Mouse (Mus musculus): ENCODE measurements at regions not wholly inside any gene's neighbourhood (a gene's known extent, or its start where the extent isn't known, plus 50 kb on each side); places are given as distances from the start of the nearest gene placed in this dataset.

DNA sequence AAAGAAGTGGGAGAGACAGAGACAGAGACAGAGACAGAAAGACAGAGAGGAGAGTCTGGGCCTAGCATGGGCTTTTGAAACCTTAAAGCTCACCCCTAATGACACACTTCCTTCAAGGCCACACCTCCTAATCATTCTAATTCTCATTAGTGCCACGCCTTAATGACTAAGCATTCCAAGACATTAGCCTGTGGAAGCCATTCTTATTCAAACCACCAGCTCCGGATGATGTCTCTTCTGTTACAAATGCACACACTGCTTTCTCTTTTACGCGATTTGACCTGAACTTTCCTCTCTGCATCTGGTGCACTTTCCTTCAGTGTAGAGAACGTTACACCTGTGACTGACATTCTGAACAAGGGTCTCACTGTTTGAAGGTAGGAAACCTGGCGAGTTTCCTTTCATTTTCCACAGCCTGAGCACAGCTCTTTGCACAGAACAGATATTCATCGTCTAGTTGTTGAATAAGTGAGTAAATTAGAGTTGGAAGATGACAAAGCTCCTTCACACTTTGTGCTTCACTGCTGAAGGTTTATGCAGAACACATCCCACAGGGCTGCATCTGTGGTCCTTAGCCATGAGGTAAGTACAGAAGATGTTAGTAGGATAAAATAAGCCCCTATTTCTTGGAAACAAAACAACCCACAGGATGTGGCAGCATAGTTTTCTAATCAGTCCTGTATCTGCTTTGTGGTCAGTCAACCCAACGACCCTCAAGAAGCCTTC is 116.8 kb downstream of the Faxc start:
- no peak for DNase-seq (ENCODE audit: low read depth, low spot score)

DNA sequence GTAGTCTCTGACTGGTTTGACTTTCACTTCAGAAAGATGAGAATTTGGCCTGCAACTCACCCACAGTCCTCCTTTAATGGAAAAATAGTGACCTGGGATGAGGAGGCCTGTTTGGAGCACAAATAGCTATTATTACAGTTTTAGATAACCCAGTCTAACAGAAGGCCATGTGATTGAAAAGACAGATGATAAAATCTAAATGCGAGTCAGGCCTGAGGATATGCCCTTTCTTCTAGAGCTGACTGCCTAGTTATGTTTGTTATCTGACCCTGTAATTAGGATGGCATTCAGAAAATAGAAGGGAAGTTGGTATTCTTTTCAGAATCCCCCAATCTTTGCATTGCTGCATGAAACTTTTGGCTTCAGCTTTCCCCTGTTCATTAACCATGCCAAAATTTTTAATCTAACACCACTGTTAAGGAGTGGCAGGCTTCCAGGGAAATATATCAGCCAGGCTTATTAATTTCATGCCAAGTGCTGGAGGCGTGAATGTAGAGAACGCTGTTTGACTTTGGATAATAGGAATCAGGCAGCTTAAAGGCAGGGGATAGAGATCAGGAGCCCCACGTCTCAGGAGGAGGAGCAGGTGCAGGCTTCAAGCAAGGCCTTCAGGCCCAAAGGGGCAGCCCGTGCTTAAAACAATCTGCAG is 135.8 kb downstream of the Faxc start:
- DNase-seq (ENCODE audit: low read depth, low spot score), result peak; percentile 42

DNA sequence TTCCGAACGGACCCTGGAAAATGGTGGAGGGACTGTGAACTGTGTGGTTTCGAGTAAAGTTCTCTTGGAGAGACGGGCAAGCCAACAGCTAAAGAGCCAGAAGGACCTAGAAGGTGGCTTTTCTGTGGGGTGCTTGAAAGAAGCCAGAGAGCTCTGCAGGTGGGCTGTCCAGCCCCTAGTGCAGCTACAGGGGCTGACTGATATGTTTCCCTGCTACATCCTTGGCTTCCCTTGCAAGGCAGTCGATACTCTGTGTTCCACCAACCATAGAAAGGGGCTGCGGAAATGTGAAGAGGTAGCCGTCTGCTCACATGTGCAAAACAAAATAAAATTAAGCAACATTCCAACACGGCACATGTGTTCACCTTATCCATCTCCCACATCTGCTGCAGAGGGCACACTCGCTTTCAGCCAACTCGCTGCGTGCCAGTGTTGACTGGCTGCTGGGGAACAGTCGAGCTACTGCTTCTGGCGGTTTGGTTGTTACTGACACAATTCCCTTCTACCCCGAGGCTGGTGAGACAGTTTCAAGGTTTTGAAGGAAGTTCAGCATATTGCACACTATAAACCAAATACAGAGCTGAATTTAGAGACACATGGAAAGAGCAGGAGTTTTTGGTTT is 136.7 kb downstream of the Faxc start:
- no peak for DNase-seq (ENCODE audit: low read depth, low spot score)

- no peak for DNase-seq (ENCODE audit: low read depth, low spot score)
Observed at GRCm38 (mm10) chr4:22088209-22088787, 157.2 kb downstream of the Faxc start.

- no peak for DNase-seq (ENCODE audit: low read depth, low spot score)
Observed at GRCm38 (mm10) chr4:22089637-22090041, 158.5 kb downstream of the Faxc start.

DNA sequence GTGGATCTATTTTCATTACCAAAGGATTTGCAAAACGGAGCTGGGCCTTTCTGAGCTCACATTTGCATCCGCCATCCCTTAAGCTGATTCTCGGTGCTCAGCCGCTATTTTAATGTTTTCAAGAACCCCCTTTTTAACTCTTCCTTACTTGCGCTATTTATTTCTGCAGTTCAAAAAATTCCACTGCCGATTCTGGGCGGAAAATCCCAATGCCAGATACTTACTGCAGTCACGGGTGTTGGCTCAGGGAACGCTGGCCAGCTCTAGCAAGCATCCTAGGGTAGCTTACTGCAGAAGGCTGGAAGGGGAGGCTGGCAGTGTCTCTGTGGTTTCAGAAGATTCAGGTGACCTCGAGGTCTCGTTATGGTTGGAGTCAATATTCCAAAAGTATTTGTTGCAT is 159.4 kb downstream of the Faxc start:
- DNase-seq (ENCODE audit: low read depth, low spot score), result peak; percentile 56

DNA sequence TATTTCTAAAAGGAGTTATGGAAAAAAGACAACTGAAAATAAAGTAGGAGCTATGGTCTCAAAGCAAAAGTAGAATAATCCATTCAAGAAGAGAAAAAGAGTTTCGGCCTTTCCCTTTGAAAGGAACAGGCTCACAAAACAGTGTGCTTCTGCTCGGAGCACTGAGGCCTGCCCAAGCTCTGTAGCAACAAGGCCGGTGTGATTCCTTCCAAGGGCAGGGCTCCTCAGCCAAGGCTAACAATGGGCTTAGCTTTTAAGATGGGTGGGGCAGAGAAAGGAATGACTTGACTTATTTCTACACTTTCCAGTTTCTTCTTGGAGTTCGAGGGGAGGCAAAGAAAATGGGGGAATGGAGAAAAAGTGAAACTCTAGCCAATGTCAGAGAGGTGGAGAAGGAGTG is 161.4 kb downstream of the Faxc start:
- no peak for DNase-seq (ENCODE audit: low read depth, low spot score)

GRCm38 (mm10) chr4:22095257-22096031 is 164.3 kb downstream of the Faxc start:
- no peak for DNase-seq (ENCODE audit: low read depth, low spot score)

DNA sequence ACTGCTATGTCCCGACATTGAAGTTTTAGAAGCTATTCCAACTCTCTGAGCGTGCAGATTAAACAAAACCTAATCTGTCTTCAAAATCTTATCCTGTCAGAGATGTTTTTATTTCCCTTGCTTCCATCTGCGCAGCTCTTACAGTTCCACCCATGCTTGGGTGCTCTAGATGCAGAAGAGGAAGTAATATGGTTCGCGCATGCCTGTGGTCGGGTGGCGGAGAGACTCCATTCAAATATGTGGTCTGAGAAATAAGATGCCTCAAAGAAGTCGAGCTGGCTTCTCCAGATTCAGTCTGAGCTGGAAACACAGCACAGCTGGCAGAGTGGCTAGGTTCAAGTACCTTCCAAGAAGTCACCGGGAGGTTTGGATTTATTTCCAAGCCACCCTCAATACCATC is 167.5 kb downstream of the Faxc start:
- no peak for DNase-seq (ENCODE audit: low read depth, low spot score)

DNA sequence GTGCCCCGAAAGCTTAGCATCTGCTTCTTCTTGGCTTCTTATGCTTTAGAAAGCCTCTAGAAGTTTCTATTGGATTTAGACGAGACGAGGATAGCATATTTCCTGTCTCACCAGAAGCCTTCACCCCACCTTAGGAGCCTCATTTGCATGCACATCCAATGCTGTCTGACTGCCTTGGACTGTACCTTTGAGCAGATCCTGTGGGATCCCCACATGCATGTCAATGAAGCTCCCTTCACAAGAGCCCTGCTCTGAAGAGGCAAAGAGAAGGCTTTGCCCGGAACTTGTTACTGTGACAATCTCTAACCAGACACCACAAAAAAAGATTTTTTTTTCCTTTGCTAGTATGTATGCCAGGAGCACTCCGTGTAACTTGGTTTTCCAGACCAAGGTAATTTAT is 171.3 kb downstream of the Faxc start:
- no peak for DNase-seq (ENCODE audit: low read depth, low spot score)

DNA sequence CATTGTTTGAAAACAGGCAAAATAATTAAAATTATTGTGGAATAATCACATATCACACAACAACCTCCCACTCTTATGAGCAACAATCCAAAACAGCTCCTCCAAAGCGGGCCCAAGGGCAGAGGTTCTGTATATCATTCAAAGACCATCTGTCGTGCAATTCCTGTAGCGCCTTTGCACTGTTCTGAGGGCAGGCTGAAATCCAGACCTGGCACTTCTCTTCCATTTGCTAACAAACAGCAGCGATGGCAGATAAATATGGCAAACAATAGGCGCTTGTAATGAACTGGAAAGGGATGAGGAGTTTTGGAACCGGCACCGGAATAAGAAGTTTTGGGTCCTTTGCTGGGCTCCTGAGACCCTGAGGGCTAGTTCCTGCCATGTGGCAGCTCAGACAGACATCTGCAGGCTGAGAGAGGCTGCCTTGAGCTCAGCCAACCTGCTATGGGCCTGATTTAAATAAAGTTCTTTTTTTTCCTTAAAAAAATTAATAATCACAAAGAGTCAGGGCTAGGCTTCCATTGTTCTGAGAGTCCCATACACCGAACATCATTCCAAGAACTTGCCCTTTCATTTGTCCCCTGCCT is 172.0 kb downstream of the Faxc start:
- no peak for DNase-seq (ENCODE audit: low read depth, low spot score)

GRCm38 (mm10) chr4:22106883-22107282 is 175.8 kb downstream of the Faxc start:
- DNase-seq (ENCODE audit: low read depth, low spot score), result no peak

DNA sequence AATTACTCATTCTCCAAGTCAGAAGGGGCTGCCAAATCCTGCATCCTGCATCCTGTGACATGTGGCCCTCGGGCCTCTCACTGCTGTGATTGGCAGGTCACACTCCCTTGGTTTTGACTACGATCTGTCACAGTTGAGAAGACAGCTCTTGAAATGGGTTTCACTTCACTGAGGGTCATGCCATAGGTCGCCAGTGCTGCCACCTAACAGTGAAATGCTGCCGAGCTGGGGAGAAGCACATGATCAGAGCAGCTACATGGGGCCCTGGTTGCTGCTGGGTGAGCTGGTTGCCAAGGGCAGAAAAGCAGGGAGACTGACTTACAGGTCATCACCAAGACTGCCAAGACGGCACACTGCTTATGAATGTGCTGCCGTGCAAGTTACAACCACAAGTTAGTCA is 178.3 kb downstream of the Faxc start:
- DNase-seq (ENCODE audit: low read depth, low spot score), result no peak

- no peak for DNase-seq (ENCODE audit: low read depth, low spot score)
Observed at GRCm38 (mm10) chr4:22110400-22110799, 179.3 kb downstream of the Faxc start.

GRCm38 (mm10) chr4:22112209-22112608 is 181.1 kb downstream of the Faxc start:
- no peak for DNase-seq (ENCODE audit: low read depth, low spot score)

- no peak for DNase-seq (ENCODE audit: low read depth, low spot score)
Observed at GRCm38 (mm10) chr4:22114451-22114850, 183.3 kb downstream of the Faxc start.

GRCm38 (mm10) chr4:22119877-22120276 is 188.7 kb downstream of the Faxc start:
- no peak for DNase-seq (ENCODE audit: low read depth, low spot score)

GRCm38 (mm10) chr4:22120953-22121352 is 189.8 kb downstream of the Faxc start:
- no peak for DNase-seq (ENCODE audit: low read depth, low spot score)

DNA sequence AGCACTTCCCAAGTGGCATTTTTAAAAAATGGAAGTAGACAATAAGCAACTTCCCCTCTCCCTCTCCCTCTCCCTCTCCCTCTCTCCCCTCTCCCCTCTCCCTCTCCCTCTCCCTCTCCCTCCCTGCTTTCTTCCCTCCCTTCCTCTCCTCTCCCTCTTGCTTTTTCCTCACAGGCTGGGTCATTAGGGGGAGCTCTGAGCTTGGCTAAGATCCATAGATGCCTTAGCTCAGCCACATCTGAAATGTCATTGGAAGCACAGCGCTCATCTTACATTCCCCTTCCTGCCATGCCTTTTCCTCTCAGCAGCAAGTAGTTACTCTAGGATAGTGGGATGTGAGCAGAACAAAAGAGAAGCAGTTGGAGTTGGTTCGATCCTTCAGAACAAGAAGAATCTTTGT is 190.3 kb downstream of the Faxc start:
- DNase-seq (ENCODE audit: low read depth, low spot score), result no peak

DNA sequence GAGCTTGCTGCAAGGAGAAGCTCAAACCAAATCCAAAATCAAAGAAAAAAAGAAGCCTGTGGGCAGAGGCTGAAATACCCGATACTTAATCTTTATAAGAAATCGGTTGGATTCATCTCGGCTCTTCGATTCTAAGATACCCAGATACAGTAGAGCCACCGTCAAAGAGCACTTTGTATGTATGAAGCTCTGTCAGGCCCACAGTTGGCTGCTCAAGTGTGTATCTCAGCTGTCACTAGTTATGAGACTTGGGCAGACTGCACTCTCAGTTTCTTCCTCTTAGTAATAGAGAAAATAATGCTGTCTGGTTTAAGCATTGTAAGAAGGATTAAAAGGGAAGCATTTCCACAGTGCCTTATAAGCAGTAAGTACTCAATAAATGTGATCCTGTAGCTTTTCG is 193.7 kb downstream of the Faxc start:
- DNase-seq (ENCODE audit: low read depth, low spot score), result no peak

- DNase-seq (ENCODE audit: low read depth, low spot score), result no peak
Observed at GRCm38 (mm10) chr4:22130511-22130910, 199.4 kb downstream of the Faxc start.

Data from telencephalon, adult 2 months (tissue).